Mouse (Mus musculus) lung, embryonic 14.5 days (tissue): ENCODE data around the gene Slitrk4. TPM values are rescaled to one million over a fixed set of nuclear protein-coding genes. Genes with fewer than 3 reads are reported as not detected.

Experiments
- ATAC-seq: fragments of 200-750 bp; cut with Nextera tagmentation; 2 replicates; pipeline ENCODE4 v1.8.0; 2017; ENCODE audit warnings: mild to moderate bottlenecking, moderate TSS enrichment, moderate library complexity; ENCODE audit not compliant: insufficient read depth
- DNase-seq: peaks from one replicate; pipeline ENCODE4 v3.0.0-alpha.2; 2015
- H3K27ac ChIP-seq: fragments of 300-500 bp; sonication (generic); 2 replicates; pipeline ENCODE4 v1.5.1; 2014; ENCODE audit warnings: low read depth, mild to moderate bottlenecking, moderate library complexity
- H3K27me3 ChIP-seq: fragments of 300-500 bp; sonication (generic); 2 replicates; pipeline ENCODE4 v1.6.1; 2014; ENCODE audit warnings: low read length, control low read depth; ENCODE audit not compliant: insufficient read depth
- H3K36me3 ChIP-seq: fragments of 300-500 bp; sonication (generic); 2 replicates; pipeline ENCODE4 v1.6.1; 2014; ENCODE audit warnings: control low read depth; ENCODE audit not compliant: insufficient read depth
- H3K4me1 ChIP-seq: fragments of 300-500 bp; sonication (generic); 2 replicates; pipeline ENCODE4 v1.6.1; 2014; ENCODE audit warnings: antibody characterized with exemption, control low read depth; ENCODE audit not compliant: insufficient read depth
- H3K4me2 ChIP-seq: fragments of 300-500 bp; sonication (generic); 2 replicates; pipeline ENCODE4 v1.6.1; 2014; ENCODE audit warnings: mild to moderate bottlenecking
- H3K4me3 ChIP-seq: fragments of 300-500 bp; sonication (generic); 2 replicates; pipeline ENCODE4 v1.5.1; 2014; ENCODE audit warnings: low read depth, low read length
- H3K9ac ChIP-seq: fragments of 300-500 bp; sonication (generic); 2 replicates; pipeline ENCODE4 v1.6.1; 2014
- H3K9me3 ChIP-seq: fragments of 300-500 bp; sonication (generic); 2 replicates; pipeline ENCODE4 v1.6.1; 2016; ENCODE audit warnings: low read depth, low read length, control low read depth
- CTCF ChIP-seq: IDR thresholded peaks from 2 replicates; pipeline ENCODE4 v1.5.1; 2016; ENCODE audit warnings: antibody characterized with exemption, low read depth
- WGBS: fragments of 180-500 bp; shearing (Covaris S2); extraction: QIAGEN DNeasy Blood & Tissue Kit; methylation state at CpG from one replicate; pipeline ENCODE4 v1.1.7; 2014; 5-methylcytosine and 5-hydroxymethylcytosine counted together
- polyA plus RNA-seq: library from polyadenylated mRNA; unstranded; fragments of >200 nt; fragmentation: Nextera tagmentation; extraction: Ambion mirVana; gene quantifications from 2 replicates; pipeline ENCODE4 v1.2.1, GENCODE M21; 2014

Gene Slitrk4
- polyA plus RNA-seq, result 0.59 and 1.2 TPM in 2 replicates

- ATAC-seq, result peak; percentile 80
Measured at GRCm38 (mm10) chrX:64276290-64277125, at the start of gene Slitrk4. Gene Slitrk4 (minus strand): TSS chrX:64276996.

GRCm38 (mm10) chrX:64319501-64319900 lies 42.7 kb upstream of the Slitrk4 start:
- no peak overlapping the region for H3K4me2 ChIP-seq
- H3K27me3 ChIP-seq, result no peaks in the 10 kb centered on the region
- no peaks in the 10 kb centered on the region for H3K9me3 ChIP-seq
- H3K36me3 ChIP-seq, result no peaks in the 10 kb centered on the region
- DNase-seq, result peak; percentile 0
- H3K27ac ChIP-seq, result no peak overlapping the region
- ATAC-seq, result no peak
- no peaks in the 10 kb centered on the region for H3K4me1 ChIP-seq
- H3K9ac ChIP-seq, result no peak overlapping the region
- no peak for TF ChIP-seq CTCF
- 64% methylated on average over 2 of the region's 2 CpGs for WGBS
- no peak overlapping the region for H3K4me3 ChIP-seq

More at GRCm38 (mm10) chrX:64276290-64277125, at the start of gene Slitrk4:
- Histone ChIP-seq H3K9me3 (no peaks in the 10 kb centered on the region), H3K4me1 (no peaks in the 10 kb centered on the region), H3K9ac (no peak within 1 kb of the TSS; the same call in 1 of the 2 replicates), H3K27ac (no peak within 1 kb of the TSS), H3K4me2 (peak within 1 kb of the TSS; percentile 62), H3K4me3 (peak within 1 kb of the TSS; percentile 36), H3K27me3 (peaks cover 3% of the 10 kb centered on the region; the same call in 1 of the 2 replicates), H3K36me3 (no peaks in the 10 kb centered on the region)
- 10% methylated on average over 50 of the region's 54 CpGs for WGBS
- no peak for TF ChIP-seq CTCF
- peak; percentile 8 for DNase-seq

- no peaks in the 10 kb centered on the region for H3K4me1 ChIP-seq
- no peak overlapping the region for H3K9ac ChIP-seq
- TF ChIP-seq CTCF, result no peak
- WGBS, result 11% methylated on average over 6 of the region's 6 CpGs
- H3K36me3 ChIP-seq, result no peaks in the 10 kb centered on the region
- DNase-seq (no peak), ATAC-seq (no peak)
- H3K4me2 ChIP-seq, result peak overlapping the region; percentile 62
- no peak overlapping the region for H3K4me3 ChIP-seq
- H3K9me3 ChIP-seq, result no peaks in the 10 kb centered on the region
- H3K27me3 ChIP-seq, result peaks cover 3% of the 10 kb centered on the region; the same call in 1 of the 2 replicates
- H3K27ac ChIP-seq, result no peak overlapping the region
Measured at GRCm38 (mm10) chrX:64277991-64278301, 1.1 kb upstream of the Slitrk4 start.

GRCm38 (mm10) chrX:64277126-64277990 lies 562 bp upstream of the Slitrk4 start:
- H3K4me3 ChIP-seq, result peak overlapping the region; percentile 36

GRCm38 (mm10) chrX:64275501-64276289 lies 1.1 kb downstream of the Slitrk4 start:
- Histone ChIP-seq H3K4me2 (peak overlapping the region; percentile 62), H3K36me3 (no peaks in the 10 kb centered on the region), H3K4me1 (no peaks in the 10 kb centered on the region), H3K27me3 (peaks cover 3% of the 10 kb centered on the region; the same call in 1 of the 2 replicates), H3K9ac (no peak overlapping the region), H3K27ac (no peak overlapping the region), H3K9me3 (no peaks in the 10 kb centered on the region), H3K4me3 (peak overlapping the region; percentile 36)
- ATAC-seq (no peak; the same call in 1 of the 2 replicates), DNase-seq (peak; percentile 0)
- 9% methylated on average over 26 of the region's 41 CpGs for WGBS
- no peak for TF ChIP-seq CTCF

More at GRCm38 (mm10) chrX:64277126-64277990, 562 bp upstream of the Slitrk4 start:
- TF ChIP-seq CTCF, result no peak
- DNase-seq (peak; percentile 0), ATAC-seq (peak; percentile 41; the same call in 1 of the 2 replicates)
- Histone ChIP-seq H3K36me3 (no peaks in the 10 kb centered on the region), H3K9ac (no peak overlapping the region), H3K4me2 (peak overlapping the region; percentile 62), H3K27me3 (peaks cover 3% of the 10 kb centered on the region; the same call in 1 of the 2 replicates), H3K9me3 (no peaks in the 10 kb centered on the region), H3K27ac (no peak overlapping the region), H3K4me1 (no peaks in the 10 kb centered on the region)
- 5% methylated on average over 13 of the region's 22 CpGs for WGBS

DNA sequence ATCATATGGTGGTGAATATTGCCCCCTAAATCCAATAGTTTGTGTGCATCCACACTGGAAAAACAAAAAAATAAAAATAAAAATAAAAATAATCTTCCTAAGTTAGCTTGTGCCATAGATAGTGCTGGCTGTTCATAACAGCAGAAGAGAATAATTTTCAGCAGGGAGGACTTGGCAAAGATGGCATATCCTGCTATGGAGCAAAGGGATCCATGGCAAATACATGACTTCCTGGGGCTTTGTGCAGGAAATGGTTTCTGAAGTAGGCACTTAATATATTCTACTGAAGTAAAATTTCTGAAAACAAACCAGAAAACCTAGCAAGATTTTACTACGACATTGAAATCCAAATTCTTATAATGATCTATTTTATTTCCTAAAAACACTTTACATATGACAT lies 13.3 kb downstream of the Slitrk4 start:
- 71% methylated on average over 1 of the region's 1 CpGs for WGBS
- H3K4me3 ChIP-seq, result no peak overlapping the region
- H3K27me3 ChIP-seq, result no peaks in the 10 kb centered on the region
- no peak overlapping the region for H3K27ac ChIP-seq
- DNase-seq (no peak), ATAC-seq (no peak)
- no peaks in the 10 kb centered on the region for H3K4me1 ChIP-seq
- no peaks in the 10 kb centered on the region for H3K9me3 ChIP-seq
- no peak overlapping the region for H3K4me2 ChIP-seq
- H3K36me3 ChIP-seq, result no peaks in the 10 kb centered on the region
- no peak overlapping the region for H3K9ac ChIP-seq
- no peak for TF ChIP-seq CTCF

Other genes with a start within 250 kb of the Slitrk4 start
- not detected in 2 replicates for gene Gm6760, start 124.8 kb downstream of the Slitrk4 start, polyA plus RNA-seq
- gene 3830417A13Rik, start 103.4 kb downstream of the Slitrk4 start, polyA plus RNA-seq, result not detected in 2 replicates